Mouse (Mus musculus) G1E (cell line): ENCODE measurements around the gene Olfr524.

Source experiments
- CTCF ChIP-seq: IDR thresholded peaks from 2 replicates; pipeline ENCODE4 v1.5.1; 2012; ENCODE audit warnings: low read depth, low read length, inconsistent platforms, mixed read lengths
- GATA1 ChIP-seq: IDR thresholded peaks from 2 replicates; pipeline ENCODE4 v1.6.1; 2012; ENCODE audit warnings: borderline replicate concordance, low read length, inconsistent platforms, mixed read lengths
- GATA2 ChIP-seq: IDR thresholded peaks from 2 replicates; pipeline ENCODE4 v1.6.1; 2012; ENCODE audit warnings: low read depth, low read length, inconsistent platforms, borderline replicate concordance
- POLR2AphosphoS5 ChIP-seq: IDR thresholded peaks from 2 replicates; pipeline ENCODE4 v1.6.1; 2012; ENCODE audit warnings: low read depth, low read length, inconsistent platforms; ENCODE audit not compliant: insufficient replicate concordance
- TAL1 ChIP-seq: conservative IDR thresholded peaks from 2 replicates; pipeline ENCODE4 v1.6.1; 2012; ENCODE audit warnings: low read depth, low read length, inconsistent platforms, mixed read lengths

DNA sequence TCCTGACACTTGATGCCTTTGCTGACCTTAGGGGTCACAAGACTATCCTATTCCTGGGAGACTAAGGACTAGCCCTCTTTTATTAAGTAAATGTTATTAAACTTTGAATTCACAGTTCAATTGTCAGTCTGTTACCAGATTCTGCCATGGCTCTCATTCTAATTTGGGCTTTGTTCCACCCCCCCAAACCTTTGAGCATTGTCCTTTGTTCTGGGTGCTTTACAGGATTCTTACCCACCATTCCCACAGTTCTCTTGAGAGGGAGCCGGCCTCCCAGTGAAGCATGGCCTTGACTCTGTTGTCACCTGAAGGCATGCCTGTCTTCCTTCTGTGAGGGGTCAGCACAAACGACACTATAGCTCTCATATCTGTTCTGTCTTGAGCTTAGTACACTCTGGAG, 25.3 kb upstream of the Olfr524 start:
- TF ChIP-seq CTCF = no peak
- TF ChIP-seq GATA1 = no peak
- no peak for TF ChIP-seq POLR2AphosphoS5
- TF ChIP-seq GATA2 = no peak
- no peak for TF ChIP-seq TAL1
